Mouse (Mus musculus) limb, embryonic 14.5 days (tissue): ENCODE measurements around the gene Pkig. TPM values are rescaled to one million over a fixed set of nuclear protein-coding genes. Genes with fewer than 3 reads are reported as not detected.

Experiments
- ATAC-seq: fragments of 200-750 bp; cut with Nextera tagmentation; 2 replicates; pipeline ENCODE4 v1.8.0; 2017; ENCODE audit warnings: low read depth, moderate number of reproducible peaks, moderate TSS enrichment; ENCODE audit not compliant: low FRiP score
- DNase-seq: peaks from one replicate; pipeline ENCODE4 v3.0.0-alpha.2; 2015; ENCODE audit warnings: low spot score
- H3K27ac ChIP-seq: fragments of 300-500 bp; sonication (generic); replicated peaks from 2 replicates; pipeline ENCODE4 v1.5.1; 2014; ENCODE audit warnings: low read depth, mild to moderate bottlenecking, low read length, moderate library complexity, mixed read lengths
- H3K27me3 ChIP-seq: fragments of 300-500 bp; sonication (generic); 2 replicates; pipeline ENCODE4 v1.6.1; 2014; ENCODE audit warnings: low read length, mixed read lengths; ENCODE audit not compliant: control insufficient read depth, insufficient read depth
- H3K36me3 ChIP-seq: fragments of 300-500 bp; sonication (generic); 2 replicates; pipeline ENCODE4 v1.6.1; 2014; ENCODE audit warnings: mild to moderate bottlenecking, low read length, moderate library complexity, mixed read lengths; ENCODE audit not compliant: control insufficient read depth, insufficient read depth
- H3K4me1 ChIP-seq: fragments of 300-500 bp; sonication (generic); 2 replicates; pipeline ENCODE4 v1.6.1; 2014; ENCODE audit warnings: antibody characterized with exemption, low read length, mixed read lengths; ENCODE audit not compliant: control insufficient read depth, insufficient read depth
- H3K4me2 ChIP-seq: fragments of 300-500 bp; sonication (generic); replicated peaks from 2 replicates; pipeline ENCODE4 v1.6.1; 2014; ENCODE audit warnings: low read depth, mild to moderate bottlenecking, low read length, moderate library complexity; ENCODE audit not compliant: severe bottlenecking
- H3K4me3 ChIP-seq: fragments of 300-500 bp; sonication (generic); replicated peaks from 2 replicates; pipeline ENCODE4 v1.5.1; 2014; ENCODE audit warnings: low read length
- H3K9ac ChIP-seq: fragments of 300-500 bp; sonication (generic); 2 replicates; pipeline ENCODE4 v1.6.1; 2014; ENCODE audit warnings: mild to moderate bottlenecking, low read depth, low read length, moderate library complexity; ENCODE audit not compliant: severe bottlenecking
- H3K9me3 ChIP-seq: fragments of 300-500 bp; sonication (generic); 2 replicates; pipeline ENCODE4 v1.6.1; 2016; ENCODE audit warnings: low read length; ENCODE audit not compliant: control insufficient read depth
- POLR2A ChIP-seq: fragments of 200-500 bp; IDR thresholded peaks from 2 replicates; pipeline ENCODE4 v1.8.0; 2012; ENCODE audit warnings: inconsistent platforms, mild to moderate bottlenecking, moderate library complexity, borderline replicate concordance; ENCODE audit not compliant: insufficient read depth, insufficient read length; ENCODE audit errors: extremely low read depth
- WGBS: fragments of 180-500 bp; shearing (Covaris S2); extraction: QIAGEN DNeasy Blood & Tissue Kit; methylation state at CpG from one replicate; pipeline ENCODE4 v1.1.7; 2014; 5-methylcytosine and 5-hydroxymethylcytosine counted together
- polyA plus RNA-seq, 2 experiments: library from polyadenylated mRNA; depleted of rRNA in 1 of 2; stranded (reverse) in 1 of 2; unstranded in 1 of 2; fragments of >200 nt; fragmentation: Nextera tagmentation in 1 of 2; extraction: Ambion mirVana in 1 of 2; gene quantifications; 2 replicates each; pipeline versions ENCODE4 v1.2.1 to v1.2.3; 2012 to 2014

Gene Pkig
- polyA plus RNA-seq, 2 experiments, result 76.1 to 133 TPM

GRCm38 (mm10) chr2:163615401-163615800 is 42.8 kb upstream of the Pkig start:
- Histone ChIP-seq H3K4me1 (no peaks in the 10 kb centered on the region), H3K27me3 (no peaks in the 10 kb centered on the region), H3K4me2 (no peak overlapping the region), H3K4me3 (no peak overlapping the region), H3K9me3 (no peaks in the 10 kb centered on the region), H3K9ac (no peak overlapping the region), H3K36me3 (peaks cover 92% of the 10 kb centered on the region), H3K27ac (no peak overlapping the region)
- WGBS, result 95% methylated on average over 9 of the region's 9 CpGs
- no peak for ATAC-seq
- TF ChIP-seq POLR2A, result no peak
- DNase-seq, result no peak

- no peak overlapping the region for H3K27ac ChIP-seq
- WGBS, result 83% methylated on average over 4 of the region's 4 CpGs
- H3K4me1 ChIP-seq, result no peaks in the 10 kb centered on the region
- H3K36me3 ChIP-seq, result peaks cover 93% of the 10 kb centered on the region
- H3K4me3 ChIP-seq, result no peak overlapping the region
- TF ChIP-seq POLR2A, result no peak
- no peak for DNase-seq
- H3K4me2 ChIP-seq, result no peak overlapping the region
- ATAC-seq, result no peak
- H3K9me3 ChIP-seq, result no peaks in the 10 kb centered on the region
- H3K27me3 ChIP-seq, result no peaks in the 10 kb centered on the region
- H3K9ac ChIP-seq, result no peak overlapping the region
Measured at GRCm38 (mm10) chr2:163615906-163616651, 42.1 kb upstream of the Pkig start.

- no peaks in the 10 kb centered on the region for H3K27me3 ChIP-seq
- WGBS, result 83% methylated on average over 3 of the region's 3 CpGs
Measured at GRCm38 (mm10) chr2:163616652-163617227, 41.4 kb upstream of the Pkig start.

GRCm38 (mm10) chr2:163617232-163617863 is 40.8 kb upstream of the Pkig start:
- Histone ChIP-seq H3K36me3 (peaks cover 95% of the 10 kb centered on the region), H3K9ac (no peak overlapping the region)
- DNase-seq, result no peak

More at GRCm38 (mm10) chr2:163616652-163617227, 41.4 kb upstream of the Pkig start:
- ATAC-seq (no peak), DNase-seq (no peak)
- no peak for TF ChIP-seq POLR2A
- H3K9ac ChIP-seq, result no peak overlapping the region
- no peaks in the 10 kb centered on the region for H3K4me1 ChIP-seq
- no peak overlapping the region for H3K4me2 ChIP-seq
- H3K36me3 ChIP-seq, result peaks cover 91% of the 10 kb centered on the region
- H3K27ac ChIP-seq, result no peak overlapping the region
- no peak overlapping the region for H3K4me3 ChIP-seq
- H3K9me3 ChIP-seq, result no peaks in the 10 kb centered on the region

GRCm38 (mm10) chr2:163617874-163618273 is 40.3 kb upstream of the Pkig start:
- no peaks in the 10 kb centered on the region for H3K27me3 ChIP-seq
- H3K4me3 ChIP-seq, result no peak overlapping the region
- no peak for DNase-seq
- TF ChIP-seq POLR2A, result no peak
- no peaks in the 10 kb centered on the region for H3K4me1 ChIP-seq
- ATAC-seq, result no peak
- H3K36me3 ChIP-seq, result peaks cover 95% of the 10 kb centered on the region
- no peak overlapping the region for H3K27ac ChIP-seq
- H3K9me3 ChIP-seq, result no peaks in the 10 kb centered on the region
- H3K9ac ChIP-seq, result no peak overlapping the region
- H3K4me2 ChIP-seq, result no peak overlapping the region
- 89% methylated on average over 4 of the region's 4 CpGs for WGBS

More at GRCm38 (mm10) chr2:163617232-163617863, 40.8 kb upstream of the Pkig start:
- Histone ChIP-seq H3K4me1 (no peaks in the 10 kb centered on the region), H3K4me3 (no peak overlapping the region), H3K9me3 (no peaks in the 10 kb centered on the region), H3K27ac (no peak overlapping the region), H3K4me2 (no peak overlapping the region), H3K27me3 (no peaks in the 10 kb centered on the region)
- WGBS, result 89% methylated on average over 3 of the region's 3 CpGs
- no peak for TF ChIP-seq POLR2A
- no peak for ATAC-seq
